Mouse (Mus musculus): ENCODE measurements around the gene Gsc2. TPM values are rescaled to one million over a fixed set of nuclear protein-coding genes. Genes with fewer than 3 reads are reported as not detected.
"Not testable (repeated sequence)": the region's sequence is repeated elsewhere in the genome, so short reads cannot be mapped to it uniquely, and the experiment has no call there.

Gene Gsc2
- not detected for total RNA-seq (2021)
- long read RNA-seq, experiment 1: 0 reads
- long read RNA-seq, experiment 2: 0 reads

GRCm38 (mm10) chr16:17914307-17915249 lies at the start of gene Gsc2:
TSS of gene Gsc2 (minus strand) at chr16:17915059.
- DNase-seq (ENCODE audit: low spot score in 2 of 2): no peak

- DNase-seq (ENCODE audit: low spot score in 2 of 2): no peak
Observed at GRCm38 (mm10) chr16:17962091-17962490, 47.2 kb upstream of the Gsc2 start.

GRCm38 (mm10) chr16:17956052-17956638 lies 41.3 kb upstream of the Gsc2 start:
- DNase-seq (ENCODE audit: low spot score in 2 of 2): not testable (repeated sequence)

GRCm38 (mm10) chr16:17951618-17952017 lies 36.8 kb upstream of the Gsc2 start:
- no peak for DNase-seq (ENCODE audit: low spot score in 2 of 2)

GRCm38 (mm10) chr16:17950068-17950467 lies 35.2 kb upstream of the Gsc2 start:
- no peak for DNase-seq (ENCODE audit: low spot score in 2 of 2)

- DNase-seq (ENCODE audit: low spot score in 2 of 2): no peak
Observed at GRCm38 (mm10) chr16:17949421-17949877, 34.6 kb upstream of the Gsc2 start.

- DNase-seq (ENCODE audit: low spot score in 2 of 2): no peak
Observed at GRCm38 (mm10) chr16:17945081-17945831, 30.4 kb upstream of the Gsc2 start.

- no peak for DNase-seq (ENCODE audit: low spot score in 2 of 2)
Observed at GRCm38 (mm10) chr16:17943466-17943865, 28.6 kb upstream of the Gsc2 start.

- no peak for DNase-seq (ENCODE audit: low spot score in 2 of 2)
Observed at GRCm38 (mm10) chr16:17939255-17939751, 24.4 kb upstream of the Gsc2 start.

GRCm38 (mm10) chr16:17938821-17939220 lies 24.0 kb upstream of the Gsc2 start:
- DNase-seq (ENCODE audit: low spot score in 2 of 2): no peak

- no peak for DNase-seq (ENCODE audit: low spot score in 2 of 2)
Observed at GRCm38 (mm10) chr16:17938187-17938586, 23.3 kb upstream of the Gsc2 start.

- no peak for DNase-seq (ENCODE audit: low spot score in 2 of 2)
Observed at GRCm38 (mm10) chr16:17936776-17937175, 21.9 kb upstream of the Gsc2 start.

- no peak for DNase-seq (ENCODE audit: low spot score in 2 of 2)
Observed at GRCm38 (mm10) chr16:17934445-17934910, 19.6 kb upstream of the Gsc2 start.

- DNase-seq (ENCODE audit: low spot score in 2 of 2): no peak
Observed at GRCm38 (mm10) chr16:17933594-17934444, 19.0 kb upstream of the Gsc2 start.

- no peak for DNase-seq (ENCODE audit: low spot score in 2 of 2)
Observed at GRCm38 (mm10) chr16:17931906-17932460, 17.1 kb upstream of the Gsc2 start.

- DNase-seq (ENCODE audit: low spot score in 2 of 2): no peak
Observed at GRCm38 (mm10) chr16:17929631-17930030, 14.8 kb upstream of the Gsc2 start.

GRCm38 (mm10) chr16:17929211-17929610 lies 14.4 kb upstream of the Gsc2 start:
- DNase-seq (ENCODE audit: low spot score in 2 of 2): no peak

GRCm38 (mm10) chr16:17928627-17929104 lies 13.8 kb upstream of the Gsc2 start:
- peak; percentile 61 to 66 for DNase-seq (ENCODE audit: low spot score in 2 of 2)

GRCm38 (mm10) chr16:17928087-17928580 lies 13.3 kb upstream of the Gsc2 start, which contains the start of gene Slc25a1:
TSS of gene Slc25a1 (minus strand) at chr16:17928219.
- peak; percentile 77 to 88 for DNase-seq (ENCODE audit: low spot score in 2 of 2)

Measured in layer of hippocampus, postnatal 14 days (tissue).